Mouse (Mus musculus): ENCODE results near the gene S100a7a.
A peak's percentile ranks its signal among the peaks of the same experiment; 100 is the strongest.

The S100a7a gene

GRCm38 (mm10) chr3:90627807-90628206, 26.0 kb upstream of the S100a7a start:
- no peak for DNase-seq (ENCODE audit: low spot score in 2 of 2)

GRCm38 (mm10) chr3:90629298-90629697, 24.5 kb upstream of the S100a7a start:
- no peak for DNase-seq (ENCODE audit: low spot score in 2 of 2)

GRCm38 (mm10) chr3:90631984-90632383, 21.8 kb upstream of the S100a7a start:
- no peak for DNase-seq (ENCODE audit: low spot score in 2 of 2)

GRCm38 (mm10) chr3:90638511-90639275, 15.1 kb upstream of the S100a7a start:
- no peak for DNase-seq (ENCODE audit: low spot score in 2 of 2)

- no peak for DNase-seq (ENCODE audit: low spot score in 2 of 2)
These were observed 14.2 kb upstream of the S100a7a start for GRCm38 (mm10) chr3:90639511-90640154.

- no peak for DNase-seq (ENCODE audit: low spot score in 2 of 2)
These were observed 12.8 kb upstream of the S100a7a start for GRCm38 (mm10) chr3:90640981-90641380.

- DNase-seq (ENCODE audit: low spot score in 2 of 2), result peak; percentile 46 to 50
These were observed 9.6 kb upstream of the S100a7a start for GRCm38 (mm10) chr3:90644220-90644619.

DNA sequence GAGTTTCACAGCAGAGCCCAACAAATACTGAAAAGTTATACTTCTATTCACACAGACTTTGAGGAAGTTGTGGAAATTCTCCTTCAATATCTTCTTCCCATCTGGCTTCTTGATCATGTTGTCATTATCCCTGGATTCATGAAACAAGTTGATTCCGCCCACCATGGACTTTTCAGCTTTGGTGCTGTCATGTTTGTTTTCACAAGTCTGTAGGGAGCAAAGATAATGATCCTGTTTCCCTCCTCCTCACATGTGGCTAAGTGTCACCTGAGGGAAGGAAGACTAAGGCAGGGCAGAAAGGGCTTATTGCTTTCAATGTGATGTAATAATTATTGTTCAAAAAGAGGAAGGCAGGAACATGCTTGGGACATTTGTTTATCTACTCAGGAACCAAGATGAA, 6.5 kb upstream of the S100a7a start:
- no peak for DNase-seq (ENCODE audit: low spot score in 2 of 2)

- DNase-seq (ENCODE audit: low spot score in 2 of 2), result peak; percentile 16 to 46
These were observed 4.8 kb upstream of the S100a7a start for GRCm38 (mm10) chr3:90648981-90649380.

DNA sequence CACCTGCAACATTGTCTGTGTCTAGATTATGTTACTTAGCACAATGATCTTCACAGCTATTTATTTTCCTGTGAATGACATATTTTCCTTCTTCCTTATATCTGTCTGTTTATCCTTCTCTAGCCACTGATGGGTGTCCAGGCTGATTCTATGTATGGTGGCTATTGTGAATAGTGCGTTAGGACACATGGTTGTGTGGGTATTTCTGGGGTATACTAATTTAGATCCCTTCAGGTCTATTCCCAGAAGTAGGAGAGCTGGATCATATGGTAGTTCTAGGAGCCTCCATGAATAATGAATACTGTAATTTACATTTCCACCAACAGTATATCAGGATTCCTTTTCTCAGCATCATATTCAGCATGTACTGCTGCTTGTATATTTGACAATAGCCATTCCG, 4.0 kb upstream of the S100a7a start:
- DNase-seq (ENCODE audit: low spot score in 2 of 2), result no peak

DNA sequence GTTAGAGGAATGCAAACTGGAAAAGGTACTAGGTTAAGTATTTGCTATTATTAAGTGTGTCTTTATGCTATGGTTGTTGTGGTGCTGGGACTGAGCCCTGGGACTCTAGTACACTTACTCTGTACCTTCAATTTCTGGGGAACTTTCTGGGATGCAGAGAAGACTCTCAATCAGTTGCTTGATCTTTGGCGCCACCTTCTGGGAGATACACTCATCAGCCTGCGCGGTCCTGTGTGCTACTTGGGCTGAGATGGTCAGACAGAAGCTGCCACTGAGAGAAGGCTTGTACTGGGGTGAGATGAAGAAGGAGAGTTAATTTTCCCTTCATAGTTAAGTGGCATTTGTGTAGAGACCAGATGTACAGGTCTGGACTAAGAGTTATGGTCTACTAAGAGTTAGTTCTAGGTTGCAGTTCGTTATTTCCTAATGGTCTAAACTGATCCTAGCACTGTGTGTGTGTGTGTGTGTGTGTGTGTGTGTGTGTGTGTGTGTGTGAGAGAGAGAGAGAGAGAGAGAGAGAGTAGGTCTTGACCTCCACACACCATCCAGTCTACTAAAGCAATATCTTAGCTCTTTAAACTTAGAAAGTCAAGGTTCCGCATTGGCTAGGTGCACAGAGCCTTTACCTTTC, 824 bp upstream of the S100a7a start:
- peak; percentile 87 to 93 for DNase-seq (ENCODE audit: low spot score in 2 of 2)

DNA sequence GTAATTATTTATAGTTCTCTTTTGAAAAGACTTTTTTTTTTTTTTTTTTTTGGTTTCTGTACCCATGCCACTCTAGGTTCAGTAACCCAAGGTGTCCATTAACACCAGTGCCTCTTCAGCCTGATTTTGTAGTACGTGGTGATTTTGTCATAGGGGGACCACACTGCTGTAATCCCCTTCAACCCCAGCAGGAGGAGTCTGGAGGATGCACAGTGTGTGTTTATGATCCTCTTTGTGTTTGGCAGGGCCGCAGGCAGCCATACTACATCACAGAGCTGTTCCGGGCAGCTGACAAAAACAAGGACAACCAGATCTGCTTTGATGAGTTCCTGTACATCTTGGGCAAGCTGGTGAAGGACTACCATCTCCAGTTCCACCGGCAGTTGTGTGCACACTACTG, 3.6 kb downstream of the S100a7a start:
- DNase-seq (ENCODE audit: low spot score in 2 of 2), result no peak

- DNase-seq (ENCODE audit: low spot score in 2 of 2), result no peak
These were observed 5.7 kb downstream of the S100a7a start for GRCm38 (mm10) chr3:90659364-90660044.

DNA sequence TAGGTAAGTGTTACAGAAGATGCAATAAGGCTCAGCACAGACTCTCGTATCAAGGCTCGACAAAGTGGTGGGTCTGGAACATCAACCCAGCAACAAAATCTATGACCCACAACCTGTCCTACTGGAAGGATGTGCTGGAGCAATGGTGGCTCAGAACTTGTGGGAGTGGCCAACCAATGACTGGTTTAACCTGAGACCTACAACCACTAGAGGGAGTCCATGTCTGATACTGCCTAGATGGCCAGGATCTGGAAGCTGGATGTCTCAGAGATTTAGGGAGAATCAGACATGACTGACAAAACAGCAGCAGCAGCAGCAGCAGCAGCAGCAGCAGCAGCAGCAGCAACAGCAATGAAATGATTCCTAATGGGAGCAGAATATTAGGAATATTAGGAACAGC, 10.4 kb downstream of the S100a7a start:
- DNase-seq (ENCODE audit: low spot score in 2 of 2), result no peak

DNA sequence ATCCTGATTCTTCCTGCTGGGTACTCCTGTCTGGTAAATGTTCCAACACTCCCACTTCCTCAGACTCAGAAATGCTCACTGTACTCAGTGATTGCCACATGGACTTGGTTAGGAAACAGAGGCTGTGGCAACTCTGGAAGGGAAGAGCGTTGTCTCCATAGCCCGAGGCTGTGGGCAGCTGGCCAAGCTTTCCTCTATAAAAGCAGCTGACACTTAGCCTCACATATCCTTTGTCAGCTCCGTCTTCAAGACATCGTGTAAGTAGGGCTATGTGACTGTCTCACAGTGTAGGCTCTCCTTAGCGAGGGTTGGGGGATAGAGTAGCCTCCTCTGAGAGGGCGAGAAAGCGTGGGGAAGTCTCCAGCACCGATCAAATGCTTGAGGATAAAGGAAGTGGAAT, 15.0 kb downstream of the S100a7a start, which contains the start of gene S100a8:
S100a8 (plus strand) TSS at position 133 of the 400 bp plus-strand sequence.
- DNase-seq (ENCODE audit: low spot score in 2 of 2), result no peak

GRCm38 (mm10) chr3:90678656-90679055, 24.8 kb downstream of the S100a7a start:
- DNase-seq (ENCODE audit: low spot score in 2 of 2), result no peak

- no peak for DNase-seq (ENCODE audit: low spot score in 2 of 2)
These were observed 30.1 kb downstream of the S100a7a start for GRCm38 (mm10) chr3:90683929-90684328.

GRCm38 (mm10) chr3:90686835-90687234, 33.0 kb downstream of the S100a7a start:
- no peak for DNase-seq (ENCODE audit: low spot score in 2 of 2)

DNA sequence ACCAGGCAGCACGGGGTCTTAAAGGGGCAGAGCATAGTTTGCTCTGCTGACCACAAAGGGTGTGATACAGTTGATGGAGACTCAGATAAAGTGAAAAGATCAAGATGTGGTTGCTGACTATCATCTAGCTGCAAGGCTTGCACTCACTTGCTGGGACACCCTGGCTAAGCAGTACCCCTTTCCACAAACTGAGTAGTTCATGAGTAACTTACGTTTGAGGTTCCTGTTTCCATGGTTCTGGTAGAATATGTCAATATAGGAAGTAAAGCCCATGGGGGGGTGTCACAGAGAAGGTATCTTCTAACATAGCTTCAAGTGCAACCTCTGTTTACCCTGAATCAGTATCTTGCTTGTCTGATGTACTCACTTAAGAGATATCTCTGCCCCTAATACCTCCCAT, 39.7 kb downstream of the S100a7a start:
- no peak for DNase-seq (ENCODE audit: low spot score in 2 of 2)

- no peak for DNase-seq (ENCODE audit: low spot score in 2 of 2)
These were observed 41.8 kb downstream of the S100a7a start, which contains the start of gene S100a9 for GRCm38 (mm10) chr3:90695613-90696012. TSS of gene S100a9 (minus strand) at chr3:90695721.

DNA sequence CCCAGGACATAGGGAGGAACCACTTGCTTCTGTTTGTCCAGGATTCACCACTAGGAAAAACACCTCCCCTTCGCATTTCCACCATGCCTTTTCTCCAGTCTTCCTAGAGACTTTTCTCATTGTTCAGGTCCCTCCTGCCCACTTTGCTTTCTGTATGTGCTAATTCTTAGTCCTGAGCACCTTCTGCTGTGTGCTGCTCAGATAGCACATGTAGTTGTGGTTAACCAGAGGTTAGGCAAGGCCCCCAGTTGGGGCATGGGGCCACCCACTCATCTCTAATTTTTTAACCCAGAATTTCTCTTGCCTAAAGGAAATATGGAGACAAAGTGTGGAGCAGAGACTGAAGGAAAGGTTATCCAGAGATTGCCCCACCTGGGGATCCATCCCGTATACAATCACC, 48.4 kb downstream of the S100a7a start:
- DNase-seq (ENCODE audit: low spot score in 2 of 2), result no peak

Measured in right cerebral cortex, adult 2 months (tissue).